Mouse (Mus musculus) heart, embryonic 13.5 days (tissue): ENCODE measurements around the gene Foxp2. TPM values are rescaled to one million over a fixed set of nuclear protein-coding genes. Genes with fewer than 3 reads are reported as not detected.

Experiments
- ATAC-seq: fragments of 200-750 bp; cut with Nextera tagmentation; 2 replicates; pipeline ENCODE4 v1.8.0; 2017; ENCODE audit warnings: moderate TSS enrichment; ENCODE audit not compliant: insufficient number of reproducible peaks, low FRiP score, low TSS enrichment; ENCODE audit errors: extremely low read depth
- H3K27ac ChIP-seq: fragments of 300-500 bp; sonication (generic); replicated peaks from 2 replicates; pipeline ENCODE4 v1.5.1; 2015; ENCODE audit warnings: moderate library complexity, mild to moderate bottlenecking, inconsistent platforms
- H3K27me3 ChIP-seq: fragments of 300-500 bp; sonication (generic); replicated peaks from 2 replicates; pipeline ENCODE4 v1.6.1; 2015; ENCODE audit warnings: mild to moderate bottlenecking, inconsistent platforms
- H3K36me3 ChIP-seq: fragments of 300-500 bp; sonication (generic); 2 replicates; pipeline ENCODE4 v1.6.1; 2015; ENCODE audit warnings: mild to moderate bottlenecking, inconsistent platforms
- H3K4me1 ChIP-seq: fragments of 300-500 bp; sonication (generic); 2 replicates; pipeline ENCODE4 v1.6.1; 2015; ENCODE audit warnings: inconsistent platforms
- H3K4me2 ChIP-seq: fragments of 300-500 bp; sonication (generic); 2 replicates; pipeline ENCODE4 v1.6.1; 2015; ENCODE audit warnings: inconsistent platforms, mild to moderate bottlenecking, moderate library complexity
- H3K4me3 ChIP-seq: fragments of 300-500 bp; sonication (generic); 2 replicates; pipeline ENCODE4 v1.5.1; 2015; ENCODE audit warnings: moderate library complexity, mild to moderate bottlenecking, inconsistent platforms
- H3K9ac ChIP-seq: fragments of 300-500 bp; sonication (generic); 2 replicates; pipeline ENCODE4 v1.6.1; 2015; ENCODE audit warnings: inconsistent platforms, mild to moderate bottlenecking, moderate library complexity
- H3K9me3 ChIP-seq: fragments of 300-500 bp; sonication (generic); 2 replicates; pipeline ENCODE4 v1.6.1; 2016; ENCODE audit warnings: inconsistent platforms
- WGBS: fragments of 180-500 bp; shearing (Covaris S2); methylation state at CpG from one replicate; pipeline ENCODE4 v1.1.7; 2015; ENCODE audit warnings: mixed read lengths; 5-methylcytosine and 5-hydroxymethylcytosine counted together
- polyA plus RNA-seq: library from polyadenylated mRNA; unstranded; fragments of >200 nt; fragmentation: Nextera tagmentation; extraction: Ambion mirVana; gene quantifications from 2 replicates; pipeline ENCODE4 v1.2.1, GENCODE M21; 2015

Foxp2 gene
- 8.7 and 10.8 TPM in 2 replicates for polyA plus RNA-seq

GRCm38 (mm10) chr6:14901183-14901970, at the start of gene Foxp2:
Gene Foxp2, plus strand, starts transcription at chr6:14901349.
- H3K9me3 ChIP-seq: no peaks in the 10 kb centered on the region
- 0 out of 2 replicates have a peak, but pooled peaks have one; percentile 39 for ATAC-seq
- H3K27me3 ChIP-seq: no peaks in the 10 kb centered on the region; the same call in 1 of the 2 replicates
- peaks cover 27% of the 10 kb centered on the region for H3K4me1 ChIP-seq
- H3K27ac ChIP-seq: peak within 1 kb of the TSS; percentile 91
- H3K4me2 ChIP-seq: peak within 1 kb of the TSS; percentile 94
- peak within 1 kb of the TSS; percentile 84 for H3K4me3 ChIP-seq
- H3K36me3 ChIP-seq: no peaks in the 10 kb centered on the region
- under 1% methylated on average over 78 of the region's 80 CpGs for WGBS
- H3K9ac ChIP-seq: peak within 1 kb of the TSS; percentile 92

- Histone ChIP-seq H3K4me3 (no peak overlapping the region), H3K9ac (no peak overlapping the region), H3K27me3 (no peaks in the 10 kb centered on the region), H3K4me1 (no peaks in the 10 kb centered on the region), H3K4me2 (no peak overlapping the region), H3K9me3 (no peaks in the 10 kb centered on the region), H3K27ac (no peak overlapping the region), H3K36me3 (no peaks in the 10 kb centered on the region)
- no peak for ATAC-seq
Observed at GRCm38 (mm10) chr6:14885199-14885598, 15.9 kb upstream of the Foxp2 start.

GRCm38 (mm10) chr6:14897028-14897427, 4.1 kb upstream of the Foxp2 start:
- Histone ChIP-seq H3K27me3 (no peaks in the 10 kb centered on the region; the same call in 1 of the 2 replicates), H3K27ac (no peak overlapping the region), H3K9ac (no peak overlapping the region), H3K36me3 (no peaks in the 10 kb centered on the region), H3K4me2 (no peak overlapping the region), H3K4me1 (peaks cover 16% of the 10 kb centered on the region), H3K9me3 (no peaks in the 10 kb centered on the region), H3K4me3 (no peak overlapping the region)
- 4% methylated on average over 2 of the region's 2 CpGs for WGBS
- ATAC-seq: no peak

- 5% methylated on average over 31 of the region's 31 CpGs for WGBS
Observed at GRCm38 (mm10) chr6:14898096-14898855, 2.9 kb upstream of the Foxp2 start.

GRCm38 (mm10) chr6:14899021-14899610, 2.0 kb upstream of the Foxp2 start:
- H3K4me3 ChIP-seq: peak overlapping the region; percentile 84
- H3K27ac ChIP-seq: peak overlapping the region; percentile 91
- no peak for ATAC-seq
- no peaks in the 10 kb centered on the region for H3K36me3 ChIP-seq
- peaks cover 27% of the 10 kb centered on the region for H3K4me1 ChIP-seq
- H3K27me3 ChIP-seq: no peaks in the 10 kb centered on the region; the same call in 1 of the 2 replicates
- WGBS: 8% methylated on average over 19 of the region's 19 CpGs
- peak overlapping the region; percentile 94 for H3K4me2 ChIP-seq
- peak overlapping the region; percentile 92 for H3K9ac ChIP-seq
- no peaks in the 10 kb centered on the region for H3K9me3 ChIP-seq

More at GRCm38 (mm10) chr6:14898096-14898855, 2.9 kb upstream of the Foxp2 start:
- H3K4me3 ChIP-seq: peak overlapping the region; percentile 84
- ATAC-seq: no peak
- 0 out of 2 replicates have a peak overlapping the region, but pooled peaks have one; percentile 16 for H3K27ac ChIP-seq
- H3K9ac ChIP-seq: peak overlapping the region; percentile 77
- H3K9me3 ChIP-seq: no peaks in the 10 kb centered on the region
- no peaks in the 10 kb centered on the region; the same call in 1 of the 2 replicates for H3K27me3 ChIP-seq
- H3K36me3 ChIP-seq: no peaks in the 10 kb centered on the region
- peak overlapping the region; percentile 94 for H3K4me2 ChIP-seq
- peaks cover 24% of the 10 kb centered on the region for H3K4me1 ChIP-seq

GRCm38 (mm10) chr6:14899936-14900578, 1.1 kb upstream of the Foxp2 start:
- Histone ChIP-seq H3K27ac (peak overlapping the region; percentile 91), H3K9ac (peak overlapping the region; percentile 92), H3K4me2 (peak overlapping the region; percentile 94), H3K9me3 (no peaks in the 10 kb centered on the region), H3K36me3 (no peaks in the 10 kb centered on the region), H3K27me3 (no peaks in the 10 kb centered on the region; the same call in 1 of the 2 replicates), H3K4me3 (peak overlapping the region; percentile 84), H3K4me1 (peaks cover 27% of the 10 kb centered on the region)
- WGBS: under 1% methylated on average over 29 of the region's 29 CpGs
- peak; percentile 55; the same call in 1 of the 2 replicates for ATAC-seq

- Histone ChIP-seq H3K4me2 (peak overlapping the region; percentile 94), H3K9me3 (no peaks in the 10 kb centered on the region)
- under 1% methylated on average over 20 of the region's 20 CpGs for WGBS
Observed at GRCm38 (mm10) chr6:14900579-14901021, 549 bp upstream of the Foxp2 start.

GRCm38 (mm10) chr6:14901971-14902670, 972 bp downstream of the Foxp2 start:
- no peaks in the 10 kb centered on the region for H3K36me3 ChIP-seq
- peaks cover 27% of the 10 kb centered on the region for H3K4me1 ChIP-seq
- no peaks in the 10 kb centered on the region for H3K9me3 ChIP-seq
- peak overlapping the region; percentile 91; the same call in 1 of the 2 replicates for H3K27ac ChIP-seq
- 8% methylated on average over 13 of the region's 13 CpGs for WGBS
- H3K4me3 ChIP-seq: peak overlapping the region; percentile 84
- H3K9ac ChIP-seq: peak overlapping the region; percentile 92
- H3K27me3 ChIP-seq: no peaks in the 10 kb centered on the region; the same call in 1 of the 2 replicates
- H3K4me2 ChIP-seq: peak overlapping the region; percentile 94
- ATAC-seq: no peak

More at GRCm38 (mm10) chr6:14900579-14901021, 549 bp upstream of the Foxp2 start:
- Histone ChIP-seq H3K27ac (peak overlapping the region; percentile 91), H3K27me3 (no peaks in the 10 kb centered on the region; the same call in 1 of the 2 replicates), H3K4me1 (peaks cover 27% of the 10 kb centered on the region), H3K36me3 (no peaks in the 10 kb centered on the region), H3K4me3 (peak overlapping the region; percentile 84), H3K9ac (peak overlapping the region; percentile 92)
- peak; percentile 56 for ATAC-seq

GRCm38 (mm10) chr6:14903271-14903965, 2.3 kb downstream of the Foxp2 start:
- H3K4me2 ChIP-seq: peak overlapping the region; percentile 94
- H3K4me3 ChIP-seq: peak overlapping the region; percentile 84
- no peak for ATAC-seq
- H3K27ac ChIP-seq: no peak overlapping the region
- peaks cover 20% of the 10 kb centered on the region for H3K4me1 ChIP-seq
- H3K9me3 ChIP-seq: no peaks in the 10 kb centered on the region
- no peaks in the 10 kb centered on the region; the same call in 1 of the 2 replicates for H3K27me3 ChIP-seq
- no peaks in the 10 kb centered on the region for H3K36me3 ChIP-seq
- WGBS: 31% methylated on average over 5 of the region's 5 CpGs
- no peak overlapping the region for H3K9ac ChIP-seq

- H3K4me1 ChIP-seq: no peaks in the 10 kb centered on the region
- ATAC-seq: no peak
Observed at GRCm38 (mm10) chr6:14915066-14915465, 13.9 kb downstream of the Foxp2 start.

More at GRCm38 (mm10) chr6:14915066-14915465, 13.9 kb downstream of the Foxp2 start:
- no peak overlapping the region for H3K9ac ChIP-seq
- H3K4me2 ChIP-seq: no peak overlapping the region
- H3K36me3 ChIP-seq: no peaks in the 10 kb centered on the region
- H3K27ac ChIP-seq: no peak overlapping the region
- no peaks in the 10 kb centered on the region for H3K27me3 ChIP-seq
- no peaks in the 10 kb centered on the region for H3K9me3 ChIP-seq
- 76% methylated on average over 2 of the region's 2 CpGs for whole genome bisulfite sequencing
- no peak overlapping the region for H3K4me3 ChIP-seq
